Comparison of ENCODE assay signal across 8 mouse cellular contexts in genomic region chr3:40949170-40949902, GRCm38 (mm10). TPM values are rescaled to one million over a fixed set of nuclear protein-coding genes. Genes with fewer than 3 reads are reported as not detected.
DNase-seq lines count a peak whose midpoint lies in the region; ATAC-seq and TF ChIP-seq lines count a peak whose summit lies in the region.

Gene Larp1b (plus strand): TSS chr3:40949828.

- TF ChIP-seq CTCF in cortical plate, adult 2 months (IDR thresholded peaks at IDR 0.05; ENCODE audit: extremely low read depth, insufficient read depth, low read length) = no peak

- ATAC-seq in activated CD4-positive, CD25-positive, alpha-beta regulatory T cell, adult 4 months = peak; percentile 84

- no peaks in the 10 kb centered on the region for H3K27me3 ChIP-seq in megakaryocyte, embryonic 14.5 days (replicated peaks)

- no peaks in the 10 kb centered on the region for H3K4me1 ChIP-seq in cortical plate, adult 2 months (ENCODE audit: control insufficient read depth, insufficient read depth, low read length)
- H3K4me1 ChIP-seq in megakaryocyte, embryonic 14.5 days = peaks cover 55% of the 10 kb centered on the region

- DNase-seq in gastrocnemius, adult 8-10 months (ENCODE audit: low spot score in 2 of 2) = peak; percentile 100
- peak; percentile 68 for DNase-seq in hindlimb bud, embryonic 11.5 days (ENCODE audit: extremely low spot score, low read depth, low spot score)
- peak; percentile 94 to 99 for DNase-seq in left cerebral cortex, adult 8-10 months (ENCODE audit: low spot score in 2 of 2)
- peak; percentile 98 to 99 for DNase-seq in right cerebral cortex, postnatal 10 days (ENCODE audit: low spot score in 2 of 2)
- peak; percentile 99 for DNase-seq in urinary bladder, postnatal 25 days (ENCODE audit: low spot score)

- peak within 1 kb of the TSS; percentile 62 for H3K4me3 ChIP-seq in cortical plate, adult 2 months (ENCODE audit: insufficient read depth, low read length)
- H3K4me3 ChIP-seq in megakaryocyte, embryonic 14.5 days (replicated peaks) = peak within 1 kb of the TSS; percentile 98

- H3K36me3 ChIP-seq in megakaryocyte, embryonic 14.5 days (replicated peaks; ENCODE audit: low read length) = no peaks in the 10 kb centered on the region

- peak; percentile 55; the same call in 1 of the 2 replicates for TF ChIP-seq POLR2A in cortical plate, adult 2 months (IDR thresholded peaks at IDR 0.05; ENCODE audit: extremely low read depth, insufficient read depth, low read length)

- H3K9me3 ChIP-seq in megakaryocyte, embryonic 14.5 days = no peaks in the 10 kb centered on the region

- H3K27ac ChIP-seq in cortical plate, adult 2 months (ENCODE audit: insufficient read depth, low read length) = no peak within 1 kb of the TSS

RNA-seq across cellular contexts. Expression of gene Larp1b, which starts in this region (rescaled TPM):
- 10 to 100 TPM; 20.0 to 24.7 TPM for polyA plus RNA-seq in activated CD4-positive, CD25-positive, alpha-beta regulatory T cell, adult 4 months (2017; shearing (Covaris generic))
- 21.8 and 23.0 TPM in 2 replicates for polyA plus RNA-seq in cortical plate, adult 2 months (2012; rRNA removed)
- 10 to 100 TPM; 65.0 to 76.0 (median 69.7) TPM for total RNA-seq in gastrocnemius, adult 8-10 months (2022)
- total RNA-seq in left cerebral cortex, adult 8-10 months (2022) = 10 to 100 TPM; 19.7 to 23.1 (median 22.4) TPM
- 20.7 and 31.6 TPM in 2 replicates for polyA plus RNA-seq in megakaryocyte, embryonic 14.5 days (2012; ENCODE audit: insufficient read depth, low replicate concordance)
